Mouse (Mus musculus) lung, postnatal 4 days (tissue): ENCODE measurements around the gene Svbp.

ENCODE experiments used
- DNase-seq, 2 experiments: peaks; one replicate each; pipeline ENCODE4 v3.0.0; 2021

Svbp gene

DNA sequence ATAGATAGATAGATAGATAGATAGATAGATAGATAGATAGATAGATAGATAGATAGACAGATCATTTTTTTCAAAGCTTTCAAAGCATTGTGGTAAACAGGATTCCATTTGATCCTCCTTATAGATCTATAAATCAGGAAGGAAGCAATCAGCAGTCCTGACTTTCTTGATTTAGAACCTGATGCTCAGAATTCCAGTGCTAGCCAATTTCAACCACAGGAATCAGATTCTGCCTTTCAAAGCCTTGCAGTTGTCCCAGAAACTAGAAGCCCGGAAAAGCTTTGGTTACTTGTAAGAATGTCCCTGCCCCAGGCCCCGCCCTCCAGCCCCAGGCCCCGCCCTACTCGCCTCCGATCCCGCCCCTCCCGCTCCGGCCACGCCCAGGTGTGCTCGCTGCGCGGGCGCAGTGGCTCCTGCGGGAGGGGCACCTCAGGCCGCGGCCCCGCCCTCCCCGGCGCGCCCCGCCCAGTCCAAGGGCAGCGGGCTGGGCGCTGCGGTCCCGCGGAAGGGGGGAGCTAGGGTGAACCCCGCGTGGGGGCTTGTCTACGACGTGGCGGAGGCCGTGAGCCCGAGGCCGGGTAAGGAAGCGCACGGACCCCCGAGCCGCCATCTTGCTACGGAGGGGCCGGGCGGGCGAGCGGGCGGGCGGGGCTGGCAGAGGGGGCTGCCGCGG is at the start of gene Svbp:
Gene Svbp, plus strand, starts transcription at position 398 of the 673 bp plus-strand sequence.
- peak; percentile 92 for DNase-seq

DNA sequence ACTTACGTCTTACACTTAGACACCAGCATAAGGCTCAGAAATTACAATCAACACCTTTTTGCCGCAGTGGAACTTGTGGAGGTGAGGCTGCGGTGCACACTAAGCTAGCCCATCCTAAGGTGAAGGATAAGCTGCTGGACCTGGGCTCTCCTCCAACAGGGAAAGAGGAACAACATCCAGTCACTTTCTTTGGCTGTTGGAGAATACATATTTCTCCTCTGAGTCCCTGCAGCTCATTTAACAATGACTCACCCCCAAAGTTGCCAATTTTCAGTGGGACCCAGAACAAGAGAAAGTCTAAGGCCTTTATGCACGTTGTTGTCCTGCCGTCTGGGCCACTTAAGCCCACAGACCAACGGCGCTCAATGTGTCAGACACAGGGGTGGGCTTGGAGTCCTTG is 48.3 kb upstream of the Svbp start:
- DNase-seq: no peak

DNA sequence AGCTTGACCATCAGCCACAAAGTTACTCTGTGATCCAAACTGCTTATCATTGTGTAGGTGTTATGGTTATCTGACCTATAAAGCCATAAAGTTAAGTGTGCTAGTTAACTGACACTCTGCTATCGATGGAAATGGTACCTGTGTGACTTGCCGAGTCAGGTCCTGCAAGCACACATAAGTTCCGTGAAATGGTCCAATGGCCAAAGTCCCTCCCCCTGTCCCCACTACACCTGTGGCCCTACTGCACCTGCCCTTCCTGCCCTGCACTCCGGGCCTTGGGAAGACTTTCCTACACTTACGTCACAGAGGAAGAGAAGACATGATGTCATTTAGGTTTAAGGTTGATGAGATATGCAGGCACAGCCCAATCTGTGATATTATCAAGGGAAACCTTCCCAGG is 47.8 kb upstream of the Svbp start:
- DNase-seq: no peak

DNA sequence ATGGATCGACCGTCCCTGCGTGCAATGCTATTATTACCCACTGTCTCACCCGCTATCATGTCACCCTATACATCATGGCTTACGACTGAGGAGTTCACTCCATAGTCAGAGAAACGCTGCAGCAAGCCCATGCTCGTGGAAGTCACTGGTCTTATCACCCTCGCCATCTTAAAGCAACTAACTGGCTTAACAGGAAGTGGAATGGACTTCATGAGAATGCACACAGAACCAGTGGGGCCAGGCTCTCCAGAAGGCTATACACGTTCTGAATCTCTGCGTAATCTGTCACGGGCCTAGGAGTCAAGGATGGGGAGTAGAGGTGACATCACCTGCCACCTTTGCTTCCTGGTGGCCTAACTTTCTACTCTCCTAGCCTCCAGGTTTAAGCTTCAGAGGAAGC is 46.4 kb upstream of the Svbp start:
- no peak for DNase-seq

DNA sequence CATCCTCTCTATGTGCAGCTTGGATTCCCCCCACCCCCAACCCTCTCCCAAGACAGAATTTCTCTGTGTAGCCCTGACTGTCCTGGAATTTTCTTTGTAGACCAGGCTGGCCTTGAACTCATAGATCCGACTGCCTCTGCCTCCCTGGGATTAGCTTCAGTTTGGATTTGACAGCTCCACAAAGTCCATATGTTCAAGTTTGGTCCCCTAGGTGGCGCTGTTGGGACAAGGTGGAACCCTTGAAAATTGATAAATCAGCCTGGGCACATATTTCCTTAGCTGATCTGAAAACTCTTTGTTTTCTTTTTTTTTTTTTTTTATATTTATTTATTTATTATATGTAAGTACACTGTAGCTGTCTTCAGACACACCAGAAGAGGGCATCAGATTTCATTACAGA is 37.9 kb upstream of the Svbp start:
- peak in 1 of 2 experiments; percentile 77 for DNase-seq

DNA sequence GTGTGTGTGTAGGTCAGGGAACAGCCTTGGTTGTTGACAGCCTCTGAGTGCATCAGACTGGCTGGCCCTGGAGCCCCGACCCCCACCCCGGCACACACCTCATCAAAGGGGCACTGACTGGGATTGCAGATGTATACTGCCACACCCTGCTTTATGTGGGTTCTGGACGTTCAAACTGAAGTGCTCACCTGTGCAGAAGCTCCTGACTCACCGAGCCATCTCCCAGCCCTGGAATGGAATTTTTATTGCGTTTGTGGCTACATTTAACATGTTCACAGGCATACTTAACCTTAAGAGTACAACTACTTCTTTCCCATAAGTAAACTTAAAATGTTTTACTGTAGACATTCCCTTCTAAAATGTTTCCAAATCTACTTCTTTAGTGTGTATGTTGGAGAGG is 37.2 kb upstream of the Svbp start:
- DNase-seq: peak; percentile 28 to 54

DNA sequence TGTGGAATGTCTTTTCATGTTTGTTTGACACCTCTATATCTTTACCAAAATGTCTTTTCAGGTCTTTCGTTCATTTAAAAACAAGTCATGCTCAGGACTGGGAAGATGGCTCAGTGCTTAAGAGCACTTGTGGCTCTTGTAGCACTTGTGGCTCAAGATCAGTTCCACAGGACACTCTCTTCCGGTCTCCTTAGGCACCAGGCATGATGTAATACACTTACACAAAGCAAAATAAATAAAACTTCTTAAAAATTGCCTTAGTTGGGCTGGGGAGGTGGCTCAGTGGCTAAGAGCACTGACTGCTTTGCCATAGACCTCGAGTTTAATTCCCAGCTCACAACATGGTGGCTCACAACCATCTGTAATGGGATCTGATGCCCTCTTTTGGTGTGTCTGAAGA is 33.7 kb upstream of the Svbp start:
- no peak for DNase-seq

DNA sequence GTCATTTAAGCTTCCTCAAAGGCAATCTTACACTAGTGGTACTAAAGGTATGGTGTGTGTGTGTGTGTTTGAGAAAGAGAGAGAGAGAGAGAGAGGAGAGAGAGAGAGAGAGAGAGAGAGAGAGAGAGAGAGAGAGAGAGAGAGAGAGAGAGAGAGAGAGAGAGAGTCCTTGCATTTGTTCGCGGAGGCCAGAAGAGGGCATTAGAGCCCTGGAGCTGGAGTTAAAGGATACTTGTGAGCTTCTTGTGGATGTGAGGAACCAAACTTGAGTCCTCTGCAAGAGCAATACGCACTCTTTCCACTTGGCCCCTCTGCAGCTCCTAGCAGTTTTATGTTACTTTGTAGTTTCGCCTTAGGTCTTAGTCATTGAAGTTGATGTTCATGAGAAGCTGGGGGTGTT is 32.1 kb upstream of the Svbp start:
- DNase-seq: no peak

DNA sequence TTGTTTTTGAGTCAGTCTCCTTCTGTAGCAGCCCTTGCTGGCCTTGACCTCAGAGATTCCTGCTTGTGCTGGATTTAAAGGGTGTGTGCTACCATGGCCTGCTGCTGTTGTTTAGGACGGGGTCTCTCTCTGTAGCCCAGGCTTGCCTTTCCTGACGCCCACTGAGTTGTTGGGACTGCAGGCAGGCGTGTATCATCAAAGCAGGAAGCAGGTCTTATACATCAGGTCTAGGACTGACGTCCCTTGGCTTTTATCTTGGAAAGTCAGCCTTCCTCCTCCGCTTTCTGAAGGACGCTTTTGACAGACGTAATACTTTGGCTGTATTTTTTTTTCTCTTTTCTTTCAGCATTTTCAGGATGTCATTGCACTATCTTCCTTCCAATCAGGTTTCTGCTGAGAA is 29.2 kb upstream of the Svbp start:
- DNase-seq: no peak

DNA sequence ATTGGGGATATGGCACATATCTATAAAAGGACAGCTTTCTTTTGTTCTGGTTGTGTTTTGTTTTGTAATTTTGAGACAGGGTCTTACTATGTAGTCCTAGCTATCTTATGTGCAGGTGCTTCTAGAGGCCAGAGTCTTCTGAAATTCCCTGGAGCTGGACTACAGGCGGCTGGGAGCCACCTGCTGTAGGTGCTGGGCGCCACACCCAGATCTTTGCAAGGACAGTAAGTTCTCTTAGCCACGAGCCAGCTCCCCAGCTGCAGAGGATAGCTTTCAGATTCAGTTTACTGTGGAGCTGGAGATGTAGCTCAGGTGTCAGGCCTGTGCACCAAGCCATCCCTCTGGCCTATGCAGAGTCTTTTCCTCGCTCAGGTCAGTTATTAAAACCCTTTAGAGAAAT is 28.0 kb upstream of the Svbp start:
- DNase-seq: no peak

DNA sequence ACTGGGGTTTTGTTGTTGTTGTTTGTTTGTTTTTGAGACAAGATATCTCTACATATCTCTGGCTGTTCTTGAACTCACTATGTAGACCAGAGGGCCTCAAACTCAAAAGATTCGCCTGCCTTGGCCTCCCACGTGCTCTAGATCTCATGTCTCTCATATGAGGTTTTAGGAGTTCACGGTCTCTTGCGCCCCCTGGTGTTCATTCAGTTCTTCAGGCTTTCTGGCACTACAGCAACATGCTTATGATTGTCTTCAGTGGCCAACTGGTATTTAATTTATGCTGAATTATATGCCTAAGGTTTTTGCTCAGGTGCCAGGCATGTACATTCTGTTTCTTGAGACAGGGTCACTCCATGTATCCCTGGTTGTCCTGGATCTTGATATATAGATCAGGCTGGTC is 27.4 kb upstream of the Svbp start:
- DNase-seq: peak; percentile 70 to 86

DNA sequence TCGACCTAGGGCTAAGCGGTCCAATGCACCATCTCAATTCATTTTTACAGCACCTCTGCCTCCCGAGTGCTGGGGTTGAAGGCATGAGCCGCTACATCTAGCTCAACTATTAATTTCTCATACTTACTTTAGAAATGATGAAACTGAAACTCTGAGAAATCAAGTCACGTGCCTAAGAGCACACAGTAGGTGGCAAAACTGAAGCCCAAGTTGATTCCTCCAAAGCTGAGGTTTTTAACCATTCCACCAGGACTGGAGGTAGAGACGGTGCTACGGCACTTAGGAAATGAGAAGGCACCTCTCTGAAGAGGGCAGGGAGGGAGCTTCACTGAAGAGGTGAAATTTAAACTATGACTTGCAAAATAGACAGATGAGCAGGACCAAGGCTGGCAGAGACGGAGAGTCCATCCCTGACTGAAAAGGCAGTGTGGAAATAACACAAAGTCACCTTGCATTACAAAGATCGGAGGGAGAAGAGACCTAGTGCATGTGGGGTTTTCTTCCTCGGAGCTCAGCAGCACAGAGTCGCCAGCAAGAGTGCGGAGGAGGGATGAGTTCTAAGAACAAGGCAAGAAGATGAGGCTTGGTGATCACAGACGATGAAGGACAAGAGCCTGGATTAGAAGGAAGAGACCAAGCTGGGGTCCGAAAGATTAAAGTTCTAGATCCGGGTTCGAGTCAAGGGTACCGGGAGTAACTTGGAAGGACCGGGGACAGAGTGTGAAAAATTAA is 22.0 kb upstream of the Svbp start:
- DNase-seq: no peak

DNA sequence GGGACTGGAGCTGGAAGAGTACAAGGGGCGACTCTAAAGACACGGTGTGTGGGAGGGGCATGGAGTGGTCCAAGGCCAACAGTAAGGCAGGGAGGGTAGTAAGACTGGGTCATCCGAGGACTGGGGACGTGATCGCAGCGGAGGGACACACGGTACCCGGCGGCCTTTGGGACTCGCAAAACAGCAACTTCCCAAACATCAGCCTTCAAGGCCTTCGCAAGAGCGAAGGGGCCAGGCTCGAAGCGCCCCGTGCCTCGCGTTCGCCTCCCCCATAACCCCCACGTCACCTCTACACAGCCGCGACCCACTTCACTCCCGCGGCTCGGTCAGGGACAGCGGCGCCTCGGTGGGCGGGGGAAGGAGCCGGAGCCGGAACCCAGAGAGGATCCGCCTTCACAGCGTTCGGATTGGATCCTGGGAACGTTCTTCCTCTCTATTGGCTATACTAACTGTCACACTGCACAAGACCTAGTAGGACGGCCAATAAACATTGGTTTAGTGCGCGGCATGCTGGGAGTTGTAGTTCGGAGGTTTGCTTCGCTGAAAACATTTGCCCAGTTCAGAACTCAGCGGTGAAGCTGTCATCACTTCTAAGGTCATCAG is 21.2 kb upstream of the Svbp start, which contains the start of gene Zfp691:
Gene Zfp691, minus strand, starts transcription at position 345 of the 603 bp plus-strand sequence.
- peak; percentile 95 to 96 for DNase-seq

DNA sequence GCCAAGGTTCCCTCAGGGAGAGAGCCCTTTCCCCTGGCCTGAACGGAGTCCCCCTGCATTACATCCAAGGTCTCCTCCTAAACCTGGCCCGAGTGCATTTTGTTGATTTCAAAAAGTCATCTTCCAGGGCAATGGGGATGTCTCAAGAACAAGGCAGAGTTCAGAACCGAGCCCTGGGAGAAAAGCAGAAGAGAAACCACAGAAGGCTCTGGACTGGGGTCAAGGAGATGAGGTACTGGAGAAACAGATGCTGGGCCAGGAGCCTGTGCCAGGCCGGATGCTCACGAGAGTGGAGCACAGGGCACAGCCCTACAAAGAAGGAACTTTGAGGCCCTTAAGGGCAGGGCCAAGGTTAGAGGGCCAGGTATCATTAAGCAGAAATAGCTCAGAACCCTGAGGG is 17.4 kb upstream of the Svbp start:
- peak in 1 of 2 experiments; percentile 42 for DNase-seq

DNA sequence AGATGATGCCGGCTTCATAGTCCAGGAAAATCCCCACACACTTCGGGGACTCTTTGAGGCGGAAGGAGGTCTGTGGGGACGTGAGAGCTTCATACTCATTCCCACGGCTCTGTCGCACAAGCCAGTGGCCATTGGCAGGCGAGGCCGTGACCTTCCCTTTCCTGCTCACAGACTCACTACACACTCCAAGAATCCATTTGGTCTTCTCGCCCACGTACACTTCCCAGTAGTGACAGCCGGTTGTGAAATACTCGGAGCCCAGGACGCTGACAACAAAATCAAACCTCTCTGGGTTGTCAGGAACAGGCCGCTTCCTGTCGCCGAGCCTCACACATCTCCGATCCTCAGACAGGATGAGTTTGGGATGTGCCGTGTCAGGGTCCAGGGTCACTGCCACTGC is 16.8 kb upstream of the Svbp start:
- peak; percentile 35 to 36 for DNase-seq

DNA sequence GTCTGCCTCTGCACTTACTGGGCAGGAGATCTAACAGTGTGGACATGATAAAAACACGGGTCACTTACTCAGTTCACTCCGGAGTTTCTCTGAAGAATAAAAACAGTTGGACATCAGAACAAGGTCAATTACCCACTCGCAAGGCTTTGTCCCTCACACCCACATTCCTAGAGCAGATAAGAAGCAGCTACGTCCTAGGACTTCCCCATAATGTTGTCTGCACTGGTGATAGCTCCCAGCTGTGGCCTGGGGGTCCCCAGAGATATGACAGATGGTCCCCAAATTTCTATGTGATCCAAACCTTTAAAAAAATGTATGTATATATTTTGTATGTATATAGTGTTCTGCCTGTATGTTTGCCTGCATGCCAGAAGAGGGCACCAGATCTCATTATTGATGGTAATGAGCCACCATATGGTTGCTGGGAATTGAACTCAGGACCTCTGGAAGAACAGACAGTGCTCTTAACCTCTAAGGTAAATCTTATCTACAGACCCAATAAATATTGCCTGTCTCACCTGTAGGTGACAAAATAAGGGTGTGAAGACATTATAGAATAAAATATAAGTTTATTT is 14.9 kb upstream of the Svbp start:
- DNase-seq: no peak

DNA sequence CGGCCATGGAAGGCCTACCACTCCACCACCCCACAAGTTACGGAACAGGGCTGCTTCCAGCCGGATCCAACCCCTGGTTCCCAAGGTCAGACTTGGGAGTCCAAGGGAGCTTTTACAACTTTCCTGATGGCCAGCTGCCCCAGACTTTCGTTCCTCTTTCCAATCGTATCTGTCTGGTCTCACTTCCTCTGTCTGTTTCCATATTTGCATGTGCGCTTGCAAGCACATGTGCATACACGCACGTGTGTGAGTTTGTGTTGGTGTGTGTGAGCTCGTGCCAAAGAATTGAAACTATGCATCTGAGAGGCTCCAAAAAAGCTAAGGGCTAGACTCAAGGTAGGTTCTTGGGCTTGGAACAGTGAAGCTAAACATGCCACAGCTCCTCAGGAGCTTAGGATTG is 13.7 kb upstream of the Svbp start:
- peak in 1 of 2 experiments; percentile 29 for DNase-seq

DNA sequence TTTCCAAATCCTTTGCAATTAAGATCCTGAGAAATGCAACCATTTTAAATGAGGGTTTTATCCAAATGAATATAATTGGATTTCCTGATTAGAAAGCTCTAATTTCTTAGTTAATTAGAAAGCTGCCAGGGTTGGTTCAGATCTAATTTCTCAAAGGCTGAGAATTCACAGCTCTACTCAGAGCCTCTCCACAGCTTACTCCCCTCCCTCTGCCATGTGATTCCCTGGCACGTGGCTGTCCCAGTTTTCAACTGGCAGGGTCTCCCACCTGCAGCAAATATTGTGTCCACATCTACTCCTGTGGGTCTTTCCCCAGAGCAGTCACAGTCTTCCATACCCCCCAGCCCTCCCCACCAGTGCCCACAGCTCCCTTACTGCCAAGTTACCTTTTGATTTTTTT is 11.6 kb upstream of the Svbp start:
- DNase-seq: no peak

DNA sequence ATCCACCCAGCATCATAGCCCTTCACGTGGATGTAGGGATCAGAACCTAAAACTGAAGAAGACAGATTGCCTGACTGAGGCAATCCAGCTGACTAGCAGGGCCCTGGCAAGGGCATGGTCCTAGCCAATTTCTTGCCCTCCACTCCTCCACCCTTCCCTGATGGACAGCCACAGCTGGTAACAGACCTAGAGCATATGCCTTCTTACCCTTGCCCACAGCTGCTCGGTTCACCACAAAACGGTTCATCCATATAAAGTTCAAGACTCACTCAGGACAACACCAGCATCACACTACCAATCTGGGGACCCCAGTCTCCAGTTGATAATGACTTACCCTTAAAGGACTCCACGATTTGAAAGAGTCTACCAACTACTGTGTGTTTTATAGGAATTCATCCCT is 9.3 kb upstream of the Svbp start:
- no peak for DNase-seq

DNA sequence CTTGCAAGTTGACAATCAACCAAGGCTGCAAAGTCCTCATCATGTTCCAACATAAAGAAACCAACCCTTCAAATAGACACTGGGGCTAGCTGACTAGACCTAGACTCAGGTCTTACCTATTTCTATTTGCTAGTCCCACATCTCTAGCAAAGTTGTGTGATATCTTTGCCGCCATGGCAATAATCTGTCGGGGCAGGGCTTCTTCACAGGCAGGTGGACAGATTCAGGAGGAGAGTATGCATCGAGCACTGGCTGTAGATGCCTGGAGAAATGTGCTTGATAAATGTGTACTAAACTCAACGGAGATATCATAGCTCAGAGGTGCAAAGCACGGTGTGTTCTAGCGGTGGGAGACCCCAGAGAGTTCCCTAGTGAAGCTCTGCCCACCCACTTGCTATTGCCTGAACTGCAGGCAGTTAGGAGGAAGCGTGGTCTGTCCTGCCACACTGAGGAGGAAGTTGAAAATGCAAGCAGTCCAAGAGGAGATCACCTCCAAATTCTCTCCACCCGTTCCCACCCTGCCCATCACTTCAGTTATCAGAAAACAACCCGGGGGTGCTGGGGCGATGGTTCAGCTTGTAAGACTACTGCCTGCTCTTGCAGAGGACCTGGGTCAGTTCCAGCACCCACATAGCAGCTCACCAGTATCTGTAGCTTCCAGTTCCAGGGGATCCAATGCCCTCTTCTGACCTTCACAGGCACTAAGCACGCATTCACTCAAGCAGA is 6.9 kb upstream of the Svbp start:
- DNase-seq: no peak

DNA sequence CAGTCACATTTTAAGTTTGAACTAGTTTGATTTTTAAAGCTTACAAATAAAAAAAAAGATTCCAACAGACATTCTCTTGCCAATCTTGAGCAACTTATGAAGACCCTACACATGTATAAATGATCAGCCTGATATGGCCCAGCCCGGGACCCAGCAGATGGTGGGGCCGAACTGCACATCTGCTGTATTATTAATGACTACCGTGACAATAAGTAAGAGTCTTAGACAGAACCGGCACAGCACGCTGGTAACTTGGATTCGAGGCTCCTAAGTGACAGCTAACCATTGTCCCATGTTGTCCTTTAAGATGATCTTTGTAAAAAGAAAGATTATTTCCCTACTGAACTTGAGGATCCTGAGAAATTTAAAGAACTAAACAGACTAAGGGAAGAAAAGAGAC is 5.7 kb upstream of the Svbp start:
- no peak for DNase-seq

DNA sequence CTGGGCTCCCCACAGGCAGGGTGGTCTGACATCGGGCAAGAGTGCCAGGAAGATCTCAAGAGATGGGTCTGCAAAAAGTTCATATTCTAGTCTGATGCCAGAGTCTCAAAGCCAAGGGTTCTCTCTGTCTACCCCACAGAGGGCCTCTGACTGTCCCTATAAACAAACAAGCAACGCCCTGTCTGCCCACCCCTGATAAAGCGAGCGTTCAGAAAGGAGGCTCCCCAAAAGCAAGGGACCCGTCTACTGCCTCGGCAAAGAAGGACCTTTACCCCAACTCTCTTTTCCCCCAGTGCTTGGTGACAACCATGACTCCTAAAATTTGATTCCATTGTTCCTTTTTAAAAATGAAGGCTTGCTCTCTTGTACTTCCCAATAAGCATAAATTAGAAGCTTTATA is 5.2 kb upstream of the Svbp start, which contains the start of gene Ermap:
Gene Ermap, minus strand, starts transcription at position 148 of the 400 bp plus-strand sequence.
- no peak for DNase-seq

DNA sequence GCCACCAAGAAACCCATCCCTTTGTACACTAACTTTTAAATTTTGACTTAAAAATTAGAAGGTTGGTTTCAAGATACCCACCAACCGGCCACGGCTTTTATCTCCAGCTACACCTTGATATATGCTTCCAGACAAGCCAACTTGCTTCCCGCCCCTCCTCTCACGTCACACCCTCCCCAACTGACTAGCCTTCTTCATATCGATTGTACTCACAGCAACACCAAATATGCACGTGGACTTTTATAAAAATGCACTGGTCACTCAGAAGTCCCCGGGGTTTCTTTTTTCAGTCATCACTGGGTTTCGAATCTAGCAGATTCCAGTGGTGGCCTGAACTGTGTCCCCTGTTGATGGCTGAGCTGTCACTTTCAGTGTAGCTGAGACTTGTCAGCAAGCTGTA is 4.5 kb upstream of the Svbp start:
- no peak for DNase-seq
